Mouse (Mus musculus) cerebellum, adult 11 months (tissue): ENCODE measurements around the gene Rab40b.
A peak's percentile ranks its signal among the peaks of the same experiment; 100 is the strongest.

Experiments
- DNase-seq: peaks from one replicate; pipeline ENCODE4 v3.0.0; 2022

Rab40b gene

GRCm38 (mm10) chr11:121387750-121388553 is at the start of gene Rab40b:
TSS of gene Rab40b (minus strand) at chr11:121388251.
- DNase-seq = peak; percentile 83

DNA sequence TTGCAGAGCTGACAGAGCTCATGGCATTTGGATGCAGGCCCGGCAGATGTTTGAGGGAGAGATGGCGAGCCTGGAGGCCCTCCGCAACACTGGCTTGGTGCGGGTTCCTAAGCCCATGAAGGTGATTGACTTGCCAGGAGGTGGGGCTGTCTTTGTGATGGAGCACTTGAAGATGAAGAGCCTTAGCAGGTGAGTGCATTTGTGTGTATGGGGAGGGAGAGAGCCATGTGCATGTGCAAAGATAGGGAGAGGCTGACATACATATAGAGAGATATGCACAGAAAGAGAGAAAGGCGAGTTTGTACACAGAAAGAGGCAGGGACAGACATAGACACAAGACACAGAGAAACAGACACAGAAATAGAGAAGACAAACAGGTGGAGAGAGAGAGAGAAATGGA is 49.2 kb upstream of the Rab40b start:
- no peak for DNase-seq

GRCm38 (mm10) chr11:121434156-121435155 is 46.4 kb upstream of the Rab40b start, which contains the start of gene Fn3k:
TSS of gene Fn3k (plus strand) at chr11:121434913.
- peak; percentile 96 for DNase-seq

- DNase-seq = no peak
Observed at GRCm38 (mm10) chr11:121433397-121433796, 45.3 kb upstream of the Rab40b start.

DNA sequence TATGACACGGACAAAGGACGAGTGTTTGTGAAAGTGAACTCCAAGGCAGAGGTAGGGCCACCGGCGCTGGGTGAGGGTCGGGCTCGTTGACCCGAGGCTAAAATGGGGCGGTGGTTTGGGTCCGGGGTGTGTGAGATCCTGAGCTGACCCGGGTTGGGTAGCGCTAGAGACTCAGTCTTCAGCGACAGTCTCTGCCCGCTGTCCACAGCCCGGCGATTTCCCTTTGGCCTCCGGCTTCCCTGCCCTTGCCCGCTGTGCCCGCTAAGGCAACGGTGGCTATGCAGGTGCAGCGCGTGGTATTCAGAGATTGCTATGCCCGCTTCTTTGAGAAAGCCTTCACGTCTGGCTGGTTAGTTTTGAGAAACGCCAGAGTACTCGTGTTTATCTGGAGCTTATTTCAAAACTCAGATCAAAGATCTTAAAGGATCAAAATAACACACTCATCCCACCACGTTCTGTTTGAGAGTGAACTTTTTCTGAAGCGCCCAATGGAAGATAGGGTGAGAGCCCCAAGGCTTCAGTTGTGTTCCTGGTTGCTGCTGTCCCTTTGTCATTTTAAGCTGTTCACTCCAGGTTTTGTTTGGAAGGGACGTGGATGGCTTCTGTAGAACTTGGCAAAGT is 33.6 kb upstream of the Rab40b start:
- no peak for DNase-seq

DNA sequence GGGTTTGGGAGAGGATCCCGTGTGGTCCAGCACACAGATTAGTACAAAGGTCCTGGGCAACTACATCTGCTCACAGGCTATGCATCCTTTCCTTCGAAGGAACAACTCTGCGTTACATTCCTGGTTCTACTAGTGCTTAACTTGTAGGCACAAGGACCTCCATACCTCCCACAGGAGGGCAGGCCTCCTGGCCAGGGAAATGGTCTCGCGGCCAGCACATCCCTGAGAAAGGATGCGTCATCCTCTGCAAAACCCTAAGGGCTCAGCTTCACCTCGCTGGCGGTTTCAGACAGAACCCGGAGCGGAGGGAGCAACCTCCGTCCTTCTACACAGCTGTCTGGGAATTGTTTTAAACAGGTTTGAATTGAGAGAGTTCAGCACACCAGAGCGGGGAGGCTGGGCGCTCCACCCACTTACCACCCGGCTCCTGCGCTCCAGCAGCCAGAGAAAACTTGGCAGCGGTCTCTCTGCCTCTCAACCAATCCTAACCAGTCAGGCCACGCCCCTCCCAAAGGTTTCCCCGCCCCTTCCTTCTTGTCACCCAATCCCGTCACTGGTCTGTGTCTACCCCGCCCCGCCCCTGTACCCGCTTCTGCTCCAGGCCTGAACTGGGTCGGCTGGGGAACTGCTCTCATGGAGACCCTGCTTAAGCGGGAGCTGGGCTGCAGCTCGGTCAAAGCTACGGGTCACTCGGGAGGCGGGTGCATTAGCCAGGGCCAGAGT is 32.9 kb upstream of the Rab40b start, which contains the start of gene Fn3krp:
Gene Fn3krp, plus strand, starts transcription at position 572 of the 723 bp plus-strand sequence.
- peak; percentile 100 for DNase-seq

- no peak for DNase-seq
Observed at GRCm38 (mm10) chr11:121420379-121420778, 32.3 kb upstream of the Rab40b start.

DNA sequence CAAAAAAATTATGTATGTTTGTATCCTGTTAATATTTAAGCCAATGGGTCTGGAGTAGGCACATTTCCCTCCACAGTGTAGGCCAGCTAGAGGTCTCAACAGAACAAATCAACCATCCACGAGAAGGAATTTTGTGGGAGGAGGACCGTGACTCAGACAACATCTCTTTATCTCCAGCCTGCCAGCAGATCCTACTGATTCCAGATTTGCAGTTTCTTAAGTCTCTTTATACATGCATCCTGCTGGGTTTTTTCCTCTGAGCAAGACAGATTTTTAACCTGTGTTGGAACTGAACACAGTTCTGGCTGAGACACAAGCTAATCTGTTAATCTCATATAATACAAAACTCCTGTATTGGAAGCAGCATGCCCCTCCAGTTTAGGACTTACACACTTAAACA is 30.9 kb upstream of the Rab40b start:
- DNase-seq = no peak

DNA sequence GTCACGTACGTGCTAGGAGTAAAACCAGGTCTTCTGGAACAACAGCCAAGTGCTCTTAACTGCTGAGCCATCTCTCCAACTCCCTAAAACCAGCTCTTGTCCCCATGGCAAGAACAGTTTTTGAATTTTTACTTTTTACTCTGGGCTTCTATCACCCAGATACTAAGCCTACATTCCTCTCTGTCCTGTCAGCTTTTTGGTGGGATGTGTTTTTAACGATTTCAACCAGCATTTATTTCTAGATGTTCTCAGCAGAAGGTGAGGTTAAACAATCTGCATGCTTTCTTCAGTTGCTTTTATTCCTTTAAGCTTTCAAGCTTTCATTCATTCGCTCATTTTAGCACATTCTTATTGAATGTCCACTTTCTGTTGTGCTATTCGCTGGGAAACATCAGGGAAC is 29.9 kb upstream of the Rab40b start:
- no peak for DNase-seq

DNA sequence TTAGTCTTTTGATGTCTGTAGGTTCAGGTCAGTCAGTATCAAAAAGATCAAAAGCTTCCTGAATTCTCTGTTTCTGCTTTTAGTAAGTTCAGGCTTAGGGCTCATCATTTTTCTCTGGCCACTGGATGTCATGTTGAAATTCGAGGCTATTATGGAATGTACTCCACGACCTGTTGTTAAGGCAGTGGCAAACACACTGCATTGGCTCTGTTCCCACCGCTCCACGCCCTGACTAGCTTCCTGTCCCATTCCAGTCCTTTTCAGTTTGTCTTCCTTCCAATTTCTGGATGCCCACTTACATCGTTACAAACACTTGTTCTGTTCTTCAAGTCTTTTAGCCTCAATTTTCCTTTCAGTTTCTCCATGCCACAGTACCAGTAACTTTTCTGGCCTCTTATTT is 27.3 kb upstream of the Rab40b start:
- no peak for DNase-seq

GRCm38 (mm10) chr11:121414762-121415161 is 26.7 kb upstream of the Rab40b start:
- no peak for DNase-seq

DNA sequence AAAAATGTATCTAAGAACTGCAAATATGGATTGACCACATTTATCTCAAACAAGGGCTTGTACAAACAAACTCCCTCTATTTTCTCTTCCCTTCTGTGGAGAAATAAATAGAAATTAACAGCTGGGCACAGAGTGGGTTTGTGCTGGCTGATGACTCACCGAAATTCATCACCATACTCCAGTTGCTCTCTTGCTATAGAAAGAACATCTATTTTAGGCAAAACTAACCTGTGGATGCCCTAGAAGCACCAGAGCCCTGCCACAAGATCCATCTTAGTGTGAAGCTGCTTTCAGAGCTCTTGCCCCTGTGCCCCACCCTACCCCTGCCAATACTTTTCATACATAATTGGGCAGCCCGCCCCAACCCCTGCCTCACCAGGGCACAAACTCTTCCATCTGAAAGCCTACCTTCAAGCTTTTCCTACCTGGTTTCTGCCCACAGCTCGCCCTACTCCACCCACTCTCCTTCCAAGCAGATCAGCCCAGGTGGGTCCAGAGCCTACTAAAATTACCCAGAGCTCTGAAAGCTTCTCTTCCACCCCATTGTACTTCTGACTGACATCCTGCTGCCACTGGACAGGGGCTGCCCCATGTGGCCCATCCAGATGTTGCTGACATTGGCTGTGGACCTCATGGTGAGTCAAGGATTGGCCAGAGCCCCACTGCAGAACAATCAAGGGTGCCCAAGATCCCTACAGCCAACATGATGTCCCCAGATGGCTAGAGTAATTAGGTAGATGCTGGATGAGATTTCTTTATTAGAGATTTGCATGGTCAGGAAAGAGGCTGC is 19.5 kb upstream of the Rab40b start:
- DNase-seq = no peak

- no peak for DNase-seq
Observed at GRCm38 (mm10) chr11:121392405-121392804, 4.4 kb upstream of the Rab40b start.

DNA sequence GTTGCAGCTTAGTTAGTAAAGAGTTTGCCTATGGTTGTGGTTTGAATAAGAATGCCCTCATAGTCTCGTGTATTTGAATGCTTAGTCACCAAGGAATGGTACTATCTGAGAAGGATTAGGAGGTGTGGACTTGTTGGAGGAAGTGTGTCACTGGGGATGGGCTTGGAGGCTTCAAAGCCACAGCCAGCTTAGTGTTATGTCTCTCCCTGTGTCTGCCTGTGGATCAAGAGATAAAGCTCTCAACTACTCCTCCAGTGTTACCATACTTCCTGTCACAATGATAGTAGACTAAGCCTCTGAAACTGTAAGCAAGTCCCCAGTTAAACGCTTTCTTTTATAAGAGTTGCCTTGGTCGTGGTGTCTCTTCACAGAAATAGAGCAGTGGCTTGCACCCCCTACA is 2.7 kb upstream of the Rab40b start:
- DNase-seq = no peak

DNA sequence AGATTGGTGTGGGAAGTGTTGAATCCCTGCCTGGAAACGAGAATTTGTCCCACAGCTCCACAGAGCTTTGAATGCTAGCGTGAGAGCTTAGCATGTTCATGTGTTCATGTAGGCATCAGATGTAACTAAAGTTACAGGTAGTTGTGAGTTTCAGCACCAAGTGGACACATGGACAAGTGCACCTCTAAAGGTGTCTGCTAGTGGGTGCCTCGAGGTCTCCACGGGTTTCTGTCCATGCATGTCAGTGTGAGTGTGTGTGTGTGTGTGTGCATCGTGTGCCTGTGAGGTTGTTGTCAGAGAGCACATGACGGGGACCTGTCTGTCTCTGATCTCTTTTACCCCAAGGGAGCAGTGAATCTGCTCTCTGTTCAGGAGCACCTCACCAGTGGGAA is 499 bp upstream of the Rab40b start:
- no peak for DNase-seq

DNA sequence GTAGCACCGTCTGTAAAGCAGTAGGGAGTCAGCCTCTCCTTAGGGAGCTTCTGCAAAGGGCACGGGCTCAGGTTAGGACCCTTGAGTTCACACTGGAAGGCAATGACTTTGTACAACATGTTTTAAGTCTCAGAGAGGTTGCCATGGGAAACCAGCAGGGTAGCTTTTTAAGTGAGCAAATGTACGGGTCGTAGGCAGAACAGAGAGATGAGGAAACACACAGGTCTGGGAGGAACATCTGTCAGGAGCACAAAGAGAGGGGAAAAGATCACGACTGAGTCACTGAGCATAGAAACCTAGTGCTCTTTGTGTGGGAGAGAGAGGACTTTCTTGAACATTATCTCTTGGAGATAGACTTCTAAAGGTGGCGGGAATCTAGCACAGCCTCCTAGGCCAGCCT is 7.8 kb downstream of the Rab40b start:
- DNase-seq = no peak

DNA sequence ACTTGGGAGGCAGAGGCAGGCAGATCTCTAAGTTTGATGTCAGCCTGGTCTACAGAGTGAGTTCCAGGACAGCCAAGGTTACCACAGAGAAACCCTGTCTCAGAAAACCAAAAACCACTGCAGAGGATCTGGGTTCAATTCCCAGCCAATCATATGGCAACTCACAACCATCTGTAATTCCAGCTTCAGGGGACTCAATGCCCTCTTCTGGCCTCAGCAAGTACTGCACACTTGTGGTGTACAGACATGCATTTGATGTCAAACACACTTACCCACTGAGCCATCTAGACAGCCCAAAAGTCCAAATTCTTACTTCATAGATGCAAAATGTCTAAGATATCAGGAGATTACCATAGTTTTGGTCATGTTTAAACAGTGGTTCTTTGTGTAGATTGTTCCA is 9.4 kb downstream of the Rab40b start:
- DNase-seq = no peak

GRCm38 (mm10) chr11:121373305-121373704 is 14.7 kb downstream of the Rab40b start:
- no peak for DNase-seq

DNA sequence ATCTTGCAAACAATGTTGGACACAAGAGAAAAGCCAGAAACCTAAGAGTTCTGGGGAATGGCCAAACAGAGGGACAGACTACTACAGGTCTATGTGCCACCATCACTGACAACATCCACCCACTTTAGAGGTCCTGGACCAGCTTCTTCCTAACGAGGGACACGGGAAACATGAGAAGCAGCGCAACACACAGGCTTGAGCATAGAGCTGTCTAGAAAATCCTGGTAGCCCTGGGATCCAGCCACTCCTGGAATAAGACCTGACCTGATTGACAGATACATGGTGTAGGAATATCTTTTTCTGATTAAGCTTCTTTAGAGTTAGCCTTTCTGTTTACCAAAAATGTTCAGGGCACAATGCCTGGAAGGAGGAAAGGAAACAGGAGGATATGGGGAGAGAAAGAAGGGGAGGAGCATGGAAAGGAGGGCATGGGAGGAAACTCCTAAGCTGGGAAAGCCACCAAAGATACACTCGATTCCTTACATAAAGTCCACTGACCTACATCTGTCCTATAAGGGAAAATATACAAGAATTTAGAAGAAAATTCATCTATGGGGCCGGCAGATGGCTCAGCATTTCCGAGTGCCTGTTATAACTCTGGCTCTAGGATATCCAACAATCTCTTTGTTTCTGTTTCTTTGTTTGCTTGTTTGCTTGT is 17.6 kb downstream of the Rab40b start:
- no peak for DNase-seq

DNA sequence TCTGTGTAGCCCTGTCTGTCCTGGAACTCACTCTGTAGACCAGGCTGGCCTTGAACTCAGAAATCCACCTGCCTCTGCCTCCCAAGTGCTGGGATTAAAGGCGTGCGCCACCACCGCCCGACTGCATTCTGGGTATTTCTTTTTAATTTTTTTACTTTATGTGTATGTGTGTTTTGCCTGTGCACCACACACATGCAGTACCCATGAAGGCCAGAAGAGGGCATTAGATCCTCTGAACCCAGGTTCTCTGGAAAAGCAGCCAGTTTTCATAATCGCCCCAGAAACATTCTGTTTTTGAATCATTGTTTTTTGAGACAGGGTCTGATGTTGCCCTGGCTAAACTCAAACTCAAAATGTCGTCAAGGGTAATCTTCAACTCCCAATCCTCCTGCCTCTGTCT is 18.4 kb downstream of the Rab40b start:
- DNase-seq = no peak

GRCm38 (mm10) chr11:121368731-121369130 is 19.3 kb downstream of the Rab40b start:
- no peak for DNase-seq
